15 mouse cellular contexts compared by ENCODE assay signal in genomic region chr17:33637038-33637437, GRCm38 (mm10). TPM values are rescaled to one million over a fixed set of nuclear protein-coding genes. Genes with fewer than 3 reads are reported as not detected.
DNase-seq lines count a peak whose midpoint lies in the region; ATAC-seq and TF ChIP-seq lines count a peak whose summit lies in the region.
"Had no signal": no experiment of that assay in that cellular context is flagged by ENCODE, and none has a peak within 500 bp of the region (broad histone marks: within the 10 kb centered on the region; RNA-seq: fewer than 3 reads in every experiment).

No protein-coding gene starts in this region.

- no peak overlapping the region for H3K4me3 ChIP-seq in limb, embryonic 15.5 days
- no peak overlapping the region for H3K4me3 ChIP-seq in limb, embryonic 10.5 days
- no peak overlapping the region for H3K4me3 ChIP-seq in stomach, postnatal 0 days (ENCODE audit: low read depth, low read length)
- H3K4me3 ChIP-seq: hindbrain, embryonic 15.5 days; limb, embryonic 13.5 days had no signal

- no peak for TF ChIP-seq EP300 in stomach, postnatal 0 days (optimal IDR thresholded peaks at IDR 0.05)

- no peak overlapping the region for H3K4me2 ChIP-seq in limb, embryonic 15.5 days
- H3K4me2 ChIP-seq in stomach, postnatal 0 days (replicated peaks; ENCODE audit: low read depth), result no peak overlapping the region
- H3K4me2 ChIP-seq: hindbrain, embryonic 15.5 days; limb, embryonic 13.5 days; midbrain, embryonic 11.5 days had no signal

- intact Hi-C loops in heart, postnatal 10 days (cut with DNase I), result loop anchor here (10.0 kb wide), 1 partner anchor 168 kb away; no protein-coding TSS in a partner anchor
- intact Hi-C loops in left cerebral cortex, postnatal 25 days (cut with DNase I), result no loop called here

- peaks cover 20% of the 10 kb centered on the region for H3K36me3 ChIP-seq in limb, embryonic 15.5 days
- peaks cover 75% of the 10 kb centered on the region for H3K36me3 ChIP-seq in limb, embryonic 10.5 days
- H3K36me3 ChIP-seq in stomach, postnatal 0 days (ENCODE audit: control insufficient read depth, insufficient read depth, low read length), result peaks cover 4% of the 10 kb centered on the region; the same call in 1 of the 2 replicates

- TF ChIP-seq CTCF in stomach, postnatal 0 days (IDR thresholded peaks at IDR 0.05; ENCODE audit: low read depth), result no peak

- no peak overlapping the region for H3K9ac ChIP-seq in limb, embryonic 15.5 days
- no peak overlapping the region for H3K9ac ChIP-seq in stomach, postnatal 0 days (ENCODE audit: low read length)
- H3K9ac ChIP-seq: forebrain, postnatal 0 days; hindbrain, embryonic 15.5 days; limb, embryonic 13.5 days had no signal

- H3K27me3 ChIP-seq in limb, embryonic 15.5 days, result no peaks in the 10 kb centered on the region
- no peaks in the 10 kb centered on the region for H3K27me3 ChIP-seq in limb, embryonic 10.5 days (ENCODE audit: low read depth, poor library complexity, severe bottlenecking)
- no peaks in the 10 kb centered on the region for H3K27me3 ChIP-seq in stomach, postnatal 0 days (ENCODE audit: control insufficient read depth, insufficient read depth, low read length)
- H3K27me3 ChIP-seq: hindbrain, embryonic 15.5 days; limb, embryonic 13.5 days had no signal

- H3K4me1 ChIP-seq in limb, embryonic 15.5 days, result no peaks in the 10 kb centered on the region
- H3K4me1 ChIP-seq in limb, embryonic 10.5 days, result no peaks in the 10 kb centered on the region
- H3K4me1 ChIP-seq in stomach, postnatal 0 days (replicated peaks; ENCODE audit: control insufficient read depth, insufficient read depth), result no peaks in the 10 kb centered on the region
- H3K4me1 ChIP-seq: limb, embryonic 13.5 days had no signal

- no peaks in the 10 kb centered on the region for H3K9me3 ChIP-seq in limb, embryonic 15.5 days
- no peaks in the 10 kb centered on the region for H3K9me3 ChIP-seq in limb, embryonic 10.5 days (replicated peaks)
- no peaks in the 10 kb centered on the region for H3K9me3 ChIP-seq in stomach, postnatal 0 days (ENCODE audit: control insufficient read depth, low read length)
- H3K9me3 ChIP-seq: hindbrain, embryonic 15.5 days; limb, embryonic 13.5 days had no signal

- H3K27ac ChIP-seq in limb, embryonic 15.5 days, result peak overlapping the region; percentile 3; the same call in 1 of the 2 replicates
- no peak overlapping the region for H3K27ac ChIP-seq in limb, embryonic 10.5 days
- no peak overlapping the region for H3K27ac ChIP-seq in stomach, postnatal 0 days (replicated peaks)
- H3K27ac ChIP-seq: hindbrain, embryonic 15.5 days; limb, embryonic 13.5 days had no signal

- peak; percentile 49 to 52 for DNase-seq in heart, postnatal 10 days
- DNase-seq in heart, adult 18-20 months, result no peak
- DNase-seq in limb, embryonic 10.5 days (ENCODE audit: low spot score), result no peak
- DNase-seq in adrenal gland, postnatal 14 days, result peak; percentile 40
- DNase-seq in left cerebral cortex, postnatal 25 days (ENCODE audit: low spot score in 2 of 2), result peak; percentile 42 to 91
- no peak for DNase-seq in embryo, embryonic 10 days (ENCODE audit: low spot score)
- DNase-seq in stomach, postnatal 0 days (ENCODE audit: low spot score), result no peak
- DNase-seq: forebrain, postnatal 0 days; kidney, adult 18-20 months; lung, postnatal 14 days; thymus, postnatal 25 days had no signal

- no peak for ATAC-seq in limb, embryonic 15.5 days (ENCODE audit: insufficient number of reproducible peaks, low FRiP score, low TSS enrichment, low read depth)
- ATAC-seq in stomach, postnatal 0 days (ENCODE audit: low FRiP score, low TSS enrichment), result no peak
- ATAC-seq: forebrain, postnatal 0 days had no signal

- WGBS in limb, embryonic 15.5 days, result 75% methylated on average over 2 of the region's 2 CpGs
- 90% methylated on average over 2 of the region's 2 CpGs for WGBS in limb, embryonic 10.5 days
- 64% methylated on average over 2 of the region's 2 CpGs for WGBS in stomach, postnatal 0 days

RNA-seq across cellular contexts. Expression of gene Pram1, which starts 0.8 kb away (rescaled TPM):
- total RNA-seq in heart, postnatal 10 days (2021), result under 1 TPM in 1 of 2 experiments, not detected in 1; 0.47 TPM
- total RNA-seq in heart, adult 18-20 months (2021), result under 1 TPM; 0.10 to 0.31 TPM
- 0.27 and 0.34 TPM in 2 replicates for polyA plus RNA-seq in limb, embryonic 15.5 days (2015; fragmentation: Nextera tagmentation; extraction: Ambion mirVana)
- 0.56 and 0.66 TPM in 2 replicates for polyA plus RNA-seq in limb, embryonic 10.5 days (2016; fragmentation: Nextera tagmentation; extraction: Ambion mirVana)
- 0.34 and 0.89 TPM in 2 replicates for total RNA-seq in adrenal gland, postnatal 14 days (2021)
- total RNA-seq in left cerebral cortex, postnatal 25 days (2021), result not detected
- polyA plus RNA-seq in stomach, postnatal 0 days (2015; fragmentation: Nextera tagmentation; extraction: Ambion mirVana), result 0.19 and 0.27 TPM in 2 replicates
- total RNA-seq: forebrain, postnatal 0 days had no signal

RNA-seq across cellular contexts. Expression of gene Zfp414, which starts 8.1 kb away (rescaled TPM):
- 10 to 100 TPM; 18.9 to 19.8 TPM for total RNA-seq in heart, postnatal 10 days (2021)
- 1 to 10 TPM; 7.9 to 9.9 TPM for total RNA-seq in heart, adult 18-20 months (2021)
- polyA plus RNA-seq in limb, embryonic 15.5 days (2015; fragmentation: Nextera tagmentation; extraction: Ambion mirVana), result 40.5 and 42.4 TPM in 2 replicates
- polyA plus RNA-seq in limb, embryonic 10.5 days (2016; fragmentation: Nextera tagmentation; extraction: Ambion mirVana), result 39.4 and 42.2 TPM in 2 replicates
- 32.8 and 38.9 TPM in 2 replicates for total RNA-seq in adrenal gland, postnatal 14 days (2021)
- 10 to 100 TPM; 43.0 to 45.3 TPM for total RNA-seq in left cerebral cortex, postnatal 25 days (2021)
- 23.7 and 27.5 TPM in 2 replicates for polyA plus RNA-seq in stomach, postnatal 0 days (2015; fragmentation: Nextera tagmentation; extraction: Ambion mirVana)

RNA-seq across cellular contexts. Expression of gene Hnrnpm, which starts 49.6 kb away (rescaled TPM):
- total RNA-seq in heart, postnatal 10 days (2021), result 100 to 1,000 TPM; 127 to 144 TPM
- 10 to 100 TPM; 89.0 to 93.4 TPM for total RNA-seq in heart, adult 18-20 months (2021)
- 274 and 281 TPM in 2 replicates for polyA plus RNA-seq in limb, embryonic 15.5 days (2015; fragmentation: Nextera tagmentation; extraction: Ambion mirVana)
- 481 and 555 TPM in 2 replicates for polyA plus RNA-seq in limb, embryonic 10.5 days (2016; fragmentation: Nextera tagmentation; extraction: Ambion mirVana)
- 224 and 229 TPM in 2 replicates for total RNA-seq in adrenal gland, postnatal 14 days (2021)
- 100 to 1,000 TPM; 120 to 129 TPM for total RNA-seq in left cerebral cortex, postnatal 25 days (2021)
- 115 and 122 TPM in 2 replicates for polyA plus RNA-seq in stomach, postnatal 0 days (2015; fragmentation: Nextera tagmentation; extraction: Ambion mirVana)

Comparison
In these comparisons a context has a peak if more than half of its experiments do, and no peak if none do; other contexts are left out.
1. DNase-seq: peak in heart, postnatal 10 days (2 of 2), adrenal gland, postnatal 14 days (single experiment) and left cerebral cortex, postnatal 25 days (2 of 2); none in heart, adult 18-20 months (0 of 2), limb, embryonic 10.5 days (single experiment), embryo, embryonic 10 days (single experiment) and stomach, postnatal 0 days (single experiment).